Mouse (Mus musculus): ENCODE results near the gene Dysf.

DNA sequence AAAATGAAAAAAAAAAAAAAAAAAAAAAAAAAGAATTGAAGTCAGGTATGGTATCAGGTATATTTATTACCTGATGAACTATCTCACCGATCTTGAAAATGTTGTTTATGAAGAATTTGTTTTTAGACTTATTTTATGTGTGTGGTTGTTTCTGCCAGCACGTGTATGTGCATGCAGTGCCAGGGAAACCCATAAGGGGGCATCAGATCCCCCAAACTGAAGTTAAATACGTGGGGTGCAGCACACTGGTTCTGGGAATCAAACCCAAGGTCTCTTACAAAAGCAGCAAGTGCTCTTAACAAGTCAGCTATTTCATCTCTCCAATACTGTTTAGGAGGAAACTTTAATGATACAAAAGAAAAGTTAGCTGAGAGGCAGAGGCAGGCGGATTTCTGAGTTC lies 4.1 kb upstream of the Dysf start:
- no peak for TF ChIP-seq GATA1 (IDR thresholded peaks at IDR 0.05; ENCODE audit: borderline replicate concordance, low read length)
- TF ChIP-seq FLI1 (IDR thresholded peaks at IDR 0.05; ENCODE audit: low read length), result no peak

Data from megakaryocyte, embryonic 14.5 days (primary cell).